Mouse (Mus musculus): ENCODE data around the gene Hspb3. TPM values are rescaled to one million over a fixed set of nuclear protein-coding genes. Genes with fewer than 3 reads are reported as not detected.

Hspb3 gene
- polyA plus RNA-seq, 1 experiment, result not detected

DNA sequence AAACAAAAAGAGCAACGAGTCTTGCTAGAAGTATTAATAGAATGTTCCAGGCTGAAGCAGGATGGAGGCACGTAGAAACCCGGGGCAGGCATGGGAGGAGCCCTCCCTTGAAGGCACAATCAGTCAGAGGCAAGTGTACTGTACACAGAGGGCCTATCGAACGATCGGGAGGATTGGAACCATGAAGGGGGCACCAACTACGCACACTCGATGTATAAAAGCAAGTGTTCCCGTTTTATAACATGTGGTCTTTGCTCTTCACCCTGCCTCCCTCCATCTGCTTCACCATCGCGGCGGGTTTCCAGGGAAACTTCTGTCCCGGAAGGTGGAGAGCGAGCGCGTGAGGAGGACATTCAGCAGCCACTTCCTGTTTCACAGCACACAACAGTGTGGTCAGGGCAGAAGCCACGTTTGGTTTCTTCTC lies 27.7 kb downstream of the Hspb3 start:
- DNase-seq (ENCODE audit: low spot score), result no peak

GRCm38 (mm10) chr13:113634732-113635481 lies 28.6 kb downstream of the Hspb3 start:
- no peak for DNase-seq (ENCODE audit: low spot score)

DNA sequence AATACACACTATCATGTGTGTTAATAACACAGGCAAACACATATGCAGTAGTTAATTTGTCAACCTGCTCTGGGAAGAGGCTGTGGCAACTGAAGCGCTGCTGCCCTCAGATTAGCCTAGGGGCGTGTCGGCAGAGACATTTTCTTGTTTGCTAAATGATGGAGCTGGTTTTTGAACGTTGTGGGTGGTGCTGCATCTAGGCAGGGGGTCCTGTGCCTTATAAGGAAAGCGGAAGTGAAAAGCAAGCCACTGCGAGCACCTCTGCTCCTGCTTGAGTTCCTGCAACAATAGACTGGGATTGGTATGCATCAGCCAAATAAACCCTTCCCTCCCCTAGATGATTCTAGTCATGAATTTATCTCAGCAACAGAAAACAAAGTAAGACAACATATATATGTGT lies 31.0 kb downstream of the Hspb3 start:
- no peak for DNase-seq (ENCODE audit: low spot score)

DNA sequence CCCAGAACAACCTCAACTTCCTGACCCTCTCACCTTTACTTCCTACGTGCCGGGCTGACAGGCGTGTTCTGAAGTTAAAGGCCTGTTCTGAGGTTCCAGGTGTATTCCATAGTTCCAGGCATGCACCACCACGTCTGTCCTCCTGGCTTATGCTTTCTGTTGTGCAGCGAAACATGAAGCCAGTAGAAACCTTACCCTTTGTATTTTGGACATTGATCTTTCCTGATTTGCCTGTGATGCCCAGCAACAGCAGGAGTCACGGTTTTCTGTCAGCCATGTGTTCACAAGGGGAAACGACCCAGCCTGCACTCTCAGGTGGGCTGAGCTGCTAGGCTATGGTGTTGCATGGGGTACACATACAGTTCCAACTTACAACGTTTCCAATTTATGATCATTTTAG lies 35.9 kb downstream of the Hspb3 start:
- no peak for DNase-seq (ENCODE audit: low spot score)

- DNase-seq (ENCODE audit: low spot score), result no peak
Observed at GRCm38 (mm10) chr13:113622865-113623255, 40.6 kb downstream of the Hspb3 start.

- DNase-seq (ENCODE audit: low spot score), result no peak
Observed at GRCm38 (mm10) chr13:113622122-113622864, 41.2 kb downstream of the Hspb3 start.

DNA sequence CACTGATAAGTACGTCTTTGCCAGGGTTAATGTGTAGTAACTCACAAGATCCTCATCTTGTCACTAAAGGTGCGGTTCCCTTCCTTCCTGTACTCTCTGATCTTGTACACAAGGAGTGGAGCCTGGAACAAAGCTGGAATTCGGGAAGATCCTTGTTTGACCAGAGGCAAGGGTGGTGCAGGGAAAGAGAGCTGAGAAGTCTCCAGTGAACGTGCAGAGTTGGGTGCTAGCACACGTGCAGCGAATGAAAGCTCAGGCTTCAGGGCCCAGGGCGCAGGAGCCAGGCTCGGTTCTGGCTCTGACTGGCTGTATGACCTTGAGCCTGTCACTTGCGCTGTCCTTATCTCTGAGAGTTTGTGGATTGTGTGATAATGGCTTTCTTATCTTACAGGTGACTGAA lies 44.5 kb downstream of the Hspb3 start:
- no peak for DNase-seq (ENCODE audit: low spot score)

DNA sequence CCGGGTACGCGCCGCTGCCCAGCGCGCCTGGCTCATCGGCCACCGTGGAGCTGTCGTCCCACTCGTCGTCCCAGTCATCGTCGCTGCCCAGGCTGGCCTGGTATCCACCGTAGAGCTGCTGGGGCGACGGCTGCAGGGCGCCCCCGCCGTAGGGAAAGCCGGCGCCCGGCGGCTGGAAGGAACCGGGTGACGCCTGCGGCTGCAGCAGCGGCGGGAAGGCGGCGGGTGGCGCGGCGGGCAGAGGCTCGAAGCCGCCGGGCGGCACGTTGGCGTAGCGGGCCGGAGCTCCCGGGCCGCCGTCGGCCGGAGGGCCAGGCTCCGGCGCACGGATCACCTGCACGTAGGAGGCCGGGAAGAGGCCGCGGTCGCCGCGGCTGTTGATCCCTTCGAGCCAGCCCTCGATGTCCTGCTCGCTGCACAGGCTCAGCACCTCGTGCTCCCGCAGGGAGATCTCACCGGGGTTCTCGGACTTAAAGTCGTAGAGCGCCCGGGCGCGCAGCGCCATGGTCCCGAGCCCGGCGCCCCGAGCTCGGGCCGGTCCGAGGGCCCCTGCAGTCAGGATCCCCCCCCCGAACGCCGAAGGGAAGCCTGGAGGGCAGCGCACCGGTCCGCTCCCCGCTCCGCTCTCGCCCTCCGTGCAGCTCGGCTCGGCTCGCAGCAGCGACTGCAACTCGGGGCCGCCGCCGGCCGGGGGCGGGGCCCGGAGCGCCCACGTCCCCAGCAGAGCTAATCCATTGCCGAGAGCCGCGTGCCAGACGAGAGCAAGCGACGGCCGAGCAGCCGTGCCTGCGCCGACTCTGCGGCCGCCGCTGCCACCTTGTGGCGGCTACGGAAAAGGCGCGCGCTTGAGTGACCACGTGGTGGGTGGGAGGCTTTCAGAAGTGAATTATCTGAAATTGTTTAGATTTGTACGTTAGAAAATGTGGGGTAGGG lies 45.3 kb downstream of the Hspb3 start, which contains the start of gene Snx18:
TSS of gene Snx18 (minus strand) at position 674 of the 933 bp plus-strand sequence.
- peak; percentile 87 for DNase-seq (ENCODE audit: low spot score)

DNA sequence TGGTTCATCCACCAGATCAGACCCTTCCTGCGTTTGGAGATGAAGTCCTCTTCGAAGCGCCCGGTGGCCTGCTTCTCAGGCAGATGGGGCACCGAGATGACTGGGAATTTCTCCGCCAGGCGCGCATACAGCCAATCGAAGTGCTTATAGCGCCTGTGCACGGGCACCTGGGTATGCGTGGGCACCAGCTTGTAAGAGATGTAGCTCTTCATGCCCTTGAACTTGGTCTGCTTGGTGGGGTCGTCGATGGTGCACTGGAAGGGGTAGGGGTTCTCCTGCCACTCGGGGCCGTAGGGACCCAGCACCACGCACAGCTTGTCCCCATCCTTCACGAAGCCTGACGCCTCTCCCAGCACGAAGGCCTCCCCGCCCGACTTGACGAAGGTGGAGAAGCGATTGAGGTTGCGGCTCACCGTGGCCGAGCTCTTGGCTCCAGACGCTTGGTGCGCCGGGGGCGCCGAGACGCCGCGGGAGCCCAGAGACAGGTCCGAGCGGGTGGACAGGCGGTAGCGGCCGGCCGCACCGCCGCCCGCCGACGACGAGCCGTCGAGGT lies 46.1 kb downstream of the Hspb3 start:
- DNase-seq (ENCODE audit: low spot score), result peak; percentile 49

GRCm38 (mm10) chr13:113616751-113617337 lies 46.6 kb downstream of the Hspb3 start:
- no peak for DNase-seq (ENCODE audit: low spot score)

DNA sequence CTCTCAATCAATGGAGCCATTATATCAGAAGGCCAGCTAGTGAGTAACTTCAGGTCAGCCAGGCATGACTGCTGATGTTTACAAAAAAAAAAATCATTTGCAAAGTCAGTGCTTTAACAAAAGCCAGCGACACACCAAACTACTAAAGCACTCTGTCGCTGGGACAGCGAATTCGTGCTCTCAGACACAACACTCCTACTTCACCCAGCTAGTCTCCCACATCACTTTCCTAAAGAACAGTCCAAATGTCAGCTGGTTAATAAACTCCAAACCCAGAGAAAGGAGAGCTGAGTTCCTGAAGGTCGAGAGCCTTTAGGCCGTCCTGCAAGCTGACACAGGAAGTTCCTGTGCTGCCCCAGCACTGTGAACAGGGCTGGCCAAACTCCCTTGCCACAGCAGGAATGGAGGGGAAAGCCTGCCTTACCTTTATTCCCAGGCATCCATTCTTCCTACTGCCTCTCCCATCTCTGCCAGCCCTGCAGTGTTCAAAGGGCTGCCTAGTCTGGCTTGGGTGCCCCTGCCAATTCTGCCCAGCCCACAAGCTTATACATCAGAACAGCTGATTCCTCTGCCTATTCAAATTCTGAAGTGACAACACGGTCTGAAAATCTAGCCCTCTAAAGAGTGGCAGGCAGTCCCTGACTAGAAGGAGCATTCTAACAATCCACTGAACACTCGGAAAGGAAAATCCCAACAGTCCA lies 47.4 kb downstream of the Hspb3 start:
- DNase-seq (ENCODE audit: low spot score), result no peak

DNA sequence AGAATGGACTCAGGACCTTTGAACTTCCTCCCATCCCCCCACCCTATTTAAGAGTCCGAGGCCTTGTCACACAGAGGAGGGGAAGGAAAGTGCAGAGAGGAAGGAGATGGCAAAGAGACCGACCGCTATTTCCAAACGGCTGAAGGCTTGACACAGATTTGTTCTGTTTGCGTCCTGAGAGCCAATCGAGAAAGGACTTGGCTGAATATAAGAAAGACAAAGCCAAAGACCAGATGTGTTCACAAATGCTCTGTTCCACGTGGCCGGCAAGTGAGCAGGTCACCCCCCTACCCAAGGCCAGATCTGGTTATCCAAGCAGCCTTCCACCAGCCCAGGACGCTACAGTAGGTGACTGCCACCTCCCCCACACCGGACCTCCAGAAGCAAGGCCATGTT lies 47.9 kb downstream of the Hspb3 start:
- DNase-seq (ENCODE audit: low spot score), result no peak

- no peak for DNase-seq (ENCODE audit: low spot score)
Observed at GRCm38 (mm10) chr13:113614635-113615545, 48.6 kb downstream of the Hspb3 start.

- DNase-seq (ENCODE audit: low spot score), result no peak
Observed at GRCm38 (mm10) chr13:113613882-113614281, 49.6 kb downstream of the Hspb3 start.

- no peak for DNase-seq (ENCODE audit: low spot score)
Observed at GRCm38 (mm10) chr13:113613341-113613740, 50.1 kb downstream of the Hspb3 start.
